Mouse (Mus musculus) monocyte, adult 5-6 weeks (primary cell): ENCODE data around the gene Edrf1. TPM values are rescaled to one million over a fixed set of nuclear protein-coding genes. Genes with fewer than 3 reads are reported as not detected.
A peak's percentile ranks its signal among the peaks of the same experiment; 100 is the strongest.

ENCODE experiments used
- ATAC-seq: fragments of 153-309, 156-312 bp; replicated peaks from 2 replicates; pipeline ENCODE4 v1.8.0; 2017; ENCODE audit warnings: mild to moderate bottlenecking; ENCODE audit not compliant: low TSS enrichment, insufficient number of reproducible peaks, severe bottlenecking, poor library complexity, low FRiP score
- total RNA-seq: library from RNA; stranded (forward); fragments of 200-1000, 200-491, 200-594 nt; gene quantifications from 3 replicates; pipeline ENCODE4 v1.2.3, GENCODE M21; 2017

Edrf1 gene
- total RNA-seq, result 37.3 to 59.4 TPM (median 39.0 TPM) in 3 replicates

DNA sequence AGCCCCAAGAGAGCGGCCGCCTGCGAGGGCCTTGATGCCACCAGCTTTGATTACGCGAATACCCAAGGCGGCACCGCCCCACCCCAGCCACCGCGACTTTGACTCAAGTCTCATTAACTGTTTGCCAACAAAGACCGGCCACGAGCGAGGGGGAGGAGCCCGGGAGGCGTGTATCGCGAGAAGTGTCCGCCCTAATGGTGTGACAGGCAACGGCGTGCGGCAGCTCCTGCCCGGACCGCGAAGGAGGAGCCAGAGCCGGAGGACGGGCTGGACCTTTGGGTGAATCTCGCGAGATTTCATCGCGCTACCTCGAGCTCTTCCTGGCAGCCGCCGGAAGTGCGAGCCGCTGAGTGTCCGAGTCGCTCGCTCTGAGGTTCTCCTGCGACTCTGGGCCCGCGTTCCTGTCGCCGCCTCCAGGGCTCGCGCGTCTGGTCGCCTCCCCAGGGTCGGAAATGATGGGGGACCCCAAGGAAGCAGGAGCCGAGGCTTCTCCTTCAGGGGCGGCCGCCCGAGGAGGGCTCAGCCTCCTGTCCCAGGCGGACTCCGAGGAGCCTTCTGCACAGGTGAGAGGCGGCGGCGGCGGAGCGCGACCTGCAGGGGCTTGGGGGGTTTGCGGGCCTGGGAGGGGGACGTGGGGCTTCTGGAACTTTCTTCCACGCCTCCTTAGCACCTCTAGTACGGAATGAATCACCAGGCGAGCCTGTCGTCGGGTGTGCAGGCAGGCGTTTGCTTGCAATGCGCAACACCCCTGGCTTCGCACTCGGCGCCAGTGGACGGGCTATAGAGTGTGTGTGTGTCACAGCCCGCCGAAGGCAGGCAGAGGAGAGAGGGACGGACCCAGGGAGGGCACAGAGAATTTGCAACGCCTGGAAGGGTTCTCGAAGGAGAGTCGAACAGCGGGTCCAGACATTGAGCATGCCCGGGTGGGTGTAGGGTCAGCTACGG lies at the start of gene Edrf1:
Gene Edrf1, plus strand, starts transcription at position 183 of the 945 bp plus-strand sequence.
- peak; percentile 95 for ATAC-seq

DNA sequence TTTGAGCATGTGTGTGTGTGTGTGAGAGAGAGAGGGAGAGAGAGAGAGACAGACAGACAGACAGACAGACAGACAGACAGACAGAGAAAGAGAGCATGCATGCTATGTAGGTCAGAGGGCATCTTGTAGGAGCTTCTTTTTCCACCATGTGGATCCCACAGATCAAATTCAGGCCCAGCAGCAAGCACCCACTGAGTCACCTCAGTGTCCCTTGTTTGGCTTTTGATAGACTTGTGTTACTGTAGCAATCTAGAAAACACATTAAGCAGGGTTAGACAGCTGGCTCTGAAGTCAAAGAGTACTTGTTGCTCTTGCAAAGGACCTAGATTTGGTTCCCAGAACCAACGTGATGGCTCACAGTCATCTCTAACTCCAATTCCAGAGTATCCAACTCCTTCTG lies 45.6 kb upstream of the Edrf1 start:
- ATAC-seq, result no peak

DNA sequence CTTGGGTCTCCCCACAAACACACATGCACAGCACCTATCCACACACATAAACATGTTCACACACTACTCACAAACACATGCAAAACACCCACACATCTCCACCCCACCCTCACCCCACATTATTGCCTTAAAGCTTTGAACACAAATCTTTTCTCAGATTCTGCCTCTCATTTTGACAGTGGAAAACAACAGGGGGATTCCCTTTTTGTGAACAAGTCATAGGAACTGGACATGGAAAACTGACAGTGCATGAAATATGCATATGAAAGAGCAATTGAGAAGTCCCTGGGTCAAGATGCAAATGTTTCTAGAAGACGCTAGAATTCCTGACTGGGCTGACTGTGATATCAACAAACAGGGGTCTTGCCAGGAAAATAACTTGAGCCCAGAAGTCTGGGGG lies 36.8 kb upstream of the Edrf1 start:
- no peak for ATAC-seq

DNA sequence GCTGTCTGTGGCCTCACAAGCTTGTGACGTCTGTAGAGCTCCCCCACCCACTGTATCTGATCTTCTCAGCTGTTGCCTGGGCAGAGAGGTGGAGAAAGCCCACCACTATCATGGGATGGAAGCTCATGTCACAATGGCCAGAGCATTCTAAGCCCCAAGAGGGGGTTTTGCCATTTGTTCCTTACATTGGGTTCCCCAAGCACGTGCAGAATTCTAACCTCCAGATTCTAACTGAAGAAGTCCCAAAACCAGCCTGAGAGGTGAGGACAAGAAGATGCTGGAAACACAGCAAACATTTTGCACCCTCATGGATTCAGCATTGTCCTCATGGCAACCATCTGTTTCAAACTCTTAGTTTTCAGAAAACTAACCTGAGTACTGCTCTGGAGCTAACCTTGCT lies 35.3 kb upstream of the Edrf1 start, which contains the start of gene Tex36:
Gene Tex36, minus strand, starts transcription at position 101 of the 400 bp plus-strand sequence.
- ATAC-seq, result no peak

DNA sequence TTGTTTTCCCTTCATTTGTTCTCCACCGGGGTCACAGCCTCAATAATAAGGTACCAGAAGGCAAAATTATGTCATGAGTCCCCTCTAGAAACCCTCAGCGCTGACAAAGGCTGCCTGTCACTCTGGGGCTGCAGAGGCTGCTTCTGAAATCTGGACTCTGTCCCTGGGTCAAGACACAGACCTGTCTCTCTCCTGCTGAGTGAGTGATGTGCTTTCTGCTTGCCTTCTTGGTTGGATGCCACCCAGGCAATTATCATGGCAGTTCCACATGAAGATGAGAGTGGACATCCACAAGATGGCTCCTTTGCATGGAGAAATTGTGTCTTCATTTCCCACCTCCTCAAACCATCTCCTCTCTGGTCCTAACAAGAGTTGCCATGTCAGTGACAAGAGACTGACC lies 34.2 kb upstream of the Edrf1 start:
- no peak for ATAC-seq

DNA sequence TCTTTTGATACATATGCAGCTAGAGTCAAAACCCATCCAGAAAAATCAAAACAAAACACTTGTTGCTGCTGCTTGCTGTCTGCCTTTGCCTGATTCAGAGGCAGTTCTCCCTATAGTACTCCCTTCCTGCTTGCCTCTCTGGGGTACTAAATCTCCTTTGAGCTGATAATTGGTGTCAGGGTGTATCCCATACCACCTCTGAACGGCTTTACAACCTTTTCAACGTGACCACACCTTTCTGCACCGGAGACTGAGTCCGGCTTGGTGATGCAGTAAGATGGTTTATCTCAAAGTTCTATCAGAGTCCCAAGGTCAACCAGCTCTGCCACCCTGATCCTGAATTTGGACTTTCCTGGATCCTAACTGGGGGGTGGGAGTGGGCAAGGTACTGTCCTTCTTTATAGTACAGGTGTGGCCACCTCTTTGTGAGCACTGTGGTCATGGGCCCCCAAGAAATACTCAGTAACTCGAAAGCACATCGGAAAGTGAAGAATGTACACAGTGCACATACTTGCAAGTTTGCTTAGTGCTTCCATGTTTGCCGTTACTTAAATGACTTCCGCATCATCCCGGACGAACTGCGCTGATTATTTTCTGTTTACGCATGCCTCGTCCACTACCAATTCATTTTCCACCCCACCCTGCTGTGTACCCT lies 32.8 kb upstream of the Edrf1 start:
- no peak for ATAC-seq

DNA sequence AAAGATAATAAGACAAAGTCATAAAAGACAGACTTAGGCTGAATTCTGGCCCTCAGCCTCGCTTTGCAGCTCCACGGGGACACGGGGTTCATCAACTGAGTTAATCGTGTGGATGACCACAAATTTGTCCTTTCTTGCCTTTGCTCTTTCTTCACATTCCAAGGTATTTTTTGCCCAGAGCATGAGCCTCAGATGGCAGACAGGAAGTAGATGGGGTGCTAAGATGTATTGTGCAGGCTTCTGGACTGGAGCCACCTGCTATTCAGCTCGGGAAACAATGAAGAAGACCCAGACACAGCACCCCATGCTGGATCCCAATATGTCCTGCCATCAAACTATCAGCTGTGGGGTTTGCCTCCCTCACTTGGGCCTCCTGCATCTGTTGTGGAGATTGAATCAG lies 30.0 kb upstream of the Edrf1 start:
- no peak for ATAC-seq

DNA sequence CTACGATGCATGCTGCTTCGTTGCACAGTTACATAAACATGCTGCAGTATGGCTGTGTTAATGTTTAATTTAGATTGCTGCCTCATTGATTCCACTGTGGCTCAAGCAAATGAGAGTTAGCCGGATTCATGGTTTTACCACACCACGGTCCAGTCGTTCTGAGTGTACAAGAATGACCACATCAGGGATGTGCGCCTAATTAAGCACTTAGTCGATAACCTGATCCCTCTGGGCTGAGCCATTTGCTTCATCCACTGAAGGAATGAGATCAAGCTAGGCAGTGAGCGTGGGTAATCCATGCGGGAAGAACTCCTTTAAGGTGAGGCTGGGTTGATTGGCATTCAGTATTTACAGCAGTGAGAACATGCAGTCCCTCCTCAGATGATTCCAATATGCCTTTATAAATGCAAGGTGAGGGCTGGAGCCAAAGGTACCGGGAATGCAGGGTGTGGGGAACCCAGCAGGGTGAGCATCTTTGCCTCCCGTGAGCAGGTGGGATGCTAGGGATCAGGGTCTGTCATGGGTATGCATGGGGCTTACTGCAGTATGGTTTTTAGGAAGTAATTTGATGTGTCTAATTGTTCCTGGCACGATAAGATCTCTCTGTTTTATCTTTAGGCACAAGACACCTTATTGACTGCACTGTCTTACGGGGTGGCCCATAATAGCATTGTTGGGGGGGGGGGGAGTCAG lies 29.3 kb upstream of the Edrf1 start:
- ATAC-seq, result no peak

DNA sequence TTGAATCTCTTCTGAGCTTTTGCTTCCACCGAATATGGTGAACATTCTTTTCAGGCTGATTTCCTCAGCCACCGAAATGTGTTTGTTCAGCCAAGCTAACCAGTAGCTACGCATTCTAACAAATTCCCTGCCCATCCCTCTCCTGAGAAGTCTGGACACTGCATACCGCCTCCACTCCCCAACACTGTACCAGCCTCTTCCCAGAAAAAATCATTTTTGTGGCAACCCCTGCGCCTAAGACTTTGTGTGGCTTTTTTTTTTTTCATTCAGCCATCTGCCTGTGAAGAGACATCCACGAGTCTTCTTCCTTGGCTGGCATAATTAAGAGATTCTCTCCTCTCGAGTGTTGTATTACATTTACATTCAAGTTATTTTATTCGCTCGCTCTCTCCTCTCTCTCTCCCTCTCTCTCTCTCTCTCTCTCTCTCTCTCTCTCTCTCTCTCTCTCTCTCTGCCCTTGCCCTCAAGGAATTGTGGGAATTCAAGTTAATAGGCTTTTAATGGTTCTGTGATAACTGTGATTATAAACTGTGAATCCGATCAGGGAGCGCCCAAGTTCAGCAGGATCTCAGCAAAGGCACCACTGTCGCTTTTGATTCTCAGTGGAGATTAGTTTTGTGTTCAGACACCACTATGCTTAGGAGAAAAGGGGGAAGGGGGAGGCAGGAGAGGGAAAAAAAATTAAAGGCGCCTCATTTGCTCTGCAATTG lies 28.6 kb upstream of the Edrf1 start:
- ATAC-seq, result no peak

DNA sequence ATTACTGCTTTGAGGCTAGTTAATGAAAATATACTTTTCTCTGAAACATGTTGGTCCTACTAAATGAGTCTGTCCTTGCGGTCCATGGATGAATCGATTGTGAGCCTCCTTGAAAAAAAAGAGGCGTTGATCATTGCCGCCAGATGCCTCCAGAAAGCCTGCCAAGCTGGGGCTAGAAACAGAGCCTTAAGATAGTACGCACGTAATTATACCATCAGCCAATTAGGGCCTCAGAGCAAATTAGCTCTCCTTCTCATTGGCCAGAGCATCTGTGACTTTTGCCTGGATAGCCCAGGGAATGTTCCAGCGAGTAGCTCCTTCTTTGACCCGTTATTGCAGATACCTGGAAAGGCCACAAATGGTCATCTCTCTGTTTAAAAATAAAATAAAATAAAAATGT lies 27.8 kb upstream of the Edrf1 start:
- no peak for ATAC-seq

DNA sequence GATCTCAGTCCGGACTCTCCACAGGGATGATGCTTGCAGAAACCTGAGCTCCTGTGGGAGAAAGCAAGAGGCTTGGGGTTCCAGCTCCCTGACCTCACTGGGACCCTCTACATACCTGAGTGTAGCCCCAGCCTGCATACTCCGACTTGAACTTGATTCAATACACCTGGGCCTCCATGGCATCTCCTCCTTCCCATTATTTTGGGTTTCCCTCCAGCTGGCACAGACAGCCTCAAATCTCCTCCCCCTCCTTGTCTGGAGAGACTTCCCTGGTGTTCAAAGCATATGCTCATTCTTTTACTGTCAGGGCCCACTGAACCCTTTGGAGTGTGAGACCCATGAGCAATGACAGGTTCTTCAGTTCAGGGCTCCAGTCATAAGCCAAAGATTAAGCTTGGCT lies 24.4 kb upstream of the Edrf1 start:
- ATAC-seq, result no peak

DNA sequence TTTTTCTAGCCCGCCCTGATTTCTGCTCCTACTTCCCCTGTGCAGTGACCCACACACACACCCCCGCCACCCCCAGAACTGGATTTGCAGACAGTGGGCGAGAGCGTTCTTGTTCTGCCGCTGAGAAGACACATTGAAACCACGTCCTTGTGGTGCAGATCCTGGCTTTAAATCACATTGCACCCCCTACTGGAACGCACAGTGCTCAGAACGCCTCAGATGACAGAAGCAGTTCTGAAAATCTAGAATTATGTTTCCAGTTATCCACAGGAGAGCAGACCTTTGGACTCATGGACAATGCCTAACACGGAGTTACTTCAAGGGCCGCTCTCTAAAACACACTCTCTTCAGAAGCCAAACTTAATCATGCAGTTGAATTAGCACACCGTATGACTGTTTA lies 16.6 kb upstream of the Edrf1 start:
- no peak for ATAC-seq

DNA sequence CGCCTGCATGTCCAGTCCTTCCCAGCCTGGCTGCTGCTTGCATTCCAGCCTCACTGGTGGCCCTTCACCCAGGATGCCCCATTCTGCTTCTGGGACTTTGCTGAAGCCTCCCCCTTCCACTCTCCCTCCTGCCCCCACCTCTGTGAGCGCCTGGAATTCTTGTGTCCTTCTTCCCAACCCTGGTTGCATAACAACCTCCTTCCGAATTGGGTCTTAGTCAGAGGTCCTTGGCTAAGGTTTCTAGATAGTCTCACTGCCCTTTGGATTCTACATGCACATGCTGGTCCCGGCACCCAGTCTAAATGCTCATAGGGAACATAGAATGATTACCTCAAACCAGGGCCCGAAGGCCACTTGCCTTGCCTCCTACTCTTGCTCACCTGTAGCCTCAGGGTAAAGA lies 14.1 kb upstream of the Edrf1 start:
- ATAC-seq, result no peak

DNA sequence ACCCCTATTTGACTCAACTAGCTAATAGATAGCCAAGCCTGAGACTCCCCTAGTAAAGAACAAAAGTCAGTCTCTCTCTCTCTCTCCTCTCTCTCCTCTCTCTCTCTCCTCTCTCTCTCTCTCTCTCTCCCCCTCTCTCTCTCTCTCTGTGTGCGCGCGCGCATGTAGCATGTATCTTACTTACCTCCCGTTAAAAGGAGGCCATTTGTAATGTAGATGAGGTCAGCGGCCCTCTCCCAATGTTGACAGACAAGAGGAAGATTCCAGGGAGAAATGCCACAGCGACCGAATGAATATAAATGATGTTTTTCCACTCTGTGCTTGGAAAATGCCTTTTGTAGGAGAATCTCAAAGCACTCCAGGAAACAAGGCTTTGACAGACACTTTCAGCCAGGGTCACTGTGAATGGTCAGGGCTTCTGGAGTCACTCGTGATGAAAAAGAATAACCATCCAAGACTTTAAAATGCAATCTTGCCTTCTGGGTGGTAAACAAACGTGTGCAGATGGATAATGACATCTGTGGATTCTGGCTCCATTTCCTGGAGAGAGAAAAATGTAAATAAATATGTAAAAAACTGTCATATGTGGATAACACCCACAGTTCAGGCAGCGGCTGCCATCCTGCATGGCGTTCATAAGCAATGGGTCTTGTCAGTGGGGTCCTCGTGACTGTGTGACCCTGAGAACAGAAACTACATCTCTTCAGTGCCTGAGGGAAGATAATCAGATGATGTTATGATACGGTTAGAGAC lies 10.0 kb upstream of the Edrf1 start:
- ATAC-seq, result no peak

DNA sequence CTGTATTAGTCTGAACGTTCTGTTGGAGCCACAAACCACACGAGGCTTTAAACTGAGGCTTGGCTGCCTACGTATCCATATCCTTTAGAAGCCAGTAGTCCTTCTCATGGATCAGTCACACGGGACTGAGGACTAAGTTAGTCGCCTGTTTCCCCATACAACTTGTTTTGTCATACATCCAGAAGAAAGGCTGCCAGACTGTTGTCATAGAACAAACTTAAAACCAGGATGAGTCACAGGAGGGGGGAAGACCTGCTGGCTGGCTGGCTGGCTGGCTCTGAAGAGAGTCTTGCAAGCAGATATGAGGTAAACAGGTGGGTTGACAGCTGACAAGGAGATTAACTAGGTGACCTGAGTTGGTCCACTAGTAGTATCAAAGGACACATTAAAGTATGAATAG lies 6.5 kb upstream of the Edrf1 start:
- ATAC-seq, result no peak

DNA sequence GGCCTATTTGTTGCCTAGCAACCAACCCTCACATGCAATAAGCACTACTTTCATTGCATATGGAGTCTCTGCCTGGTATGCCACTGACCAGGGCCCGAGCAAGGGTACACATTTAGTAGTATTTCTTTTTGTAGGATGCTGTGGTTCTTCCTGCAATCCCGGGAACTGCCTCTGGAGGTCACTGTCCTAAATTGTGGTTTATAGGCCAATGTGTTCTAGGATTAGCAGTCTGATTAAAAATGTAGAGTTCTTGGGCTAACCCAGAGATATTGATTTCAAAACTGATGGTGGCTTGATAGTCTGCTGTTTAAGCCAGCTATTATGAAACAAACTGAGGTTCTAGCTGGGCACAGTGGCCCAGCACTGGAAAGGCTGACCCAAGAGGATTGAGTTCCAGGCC lies 4.9 kb upstream of the Edrf1 start:
- ATAC-seq, result no peak

DNA sequence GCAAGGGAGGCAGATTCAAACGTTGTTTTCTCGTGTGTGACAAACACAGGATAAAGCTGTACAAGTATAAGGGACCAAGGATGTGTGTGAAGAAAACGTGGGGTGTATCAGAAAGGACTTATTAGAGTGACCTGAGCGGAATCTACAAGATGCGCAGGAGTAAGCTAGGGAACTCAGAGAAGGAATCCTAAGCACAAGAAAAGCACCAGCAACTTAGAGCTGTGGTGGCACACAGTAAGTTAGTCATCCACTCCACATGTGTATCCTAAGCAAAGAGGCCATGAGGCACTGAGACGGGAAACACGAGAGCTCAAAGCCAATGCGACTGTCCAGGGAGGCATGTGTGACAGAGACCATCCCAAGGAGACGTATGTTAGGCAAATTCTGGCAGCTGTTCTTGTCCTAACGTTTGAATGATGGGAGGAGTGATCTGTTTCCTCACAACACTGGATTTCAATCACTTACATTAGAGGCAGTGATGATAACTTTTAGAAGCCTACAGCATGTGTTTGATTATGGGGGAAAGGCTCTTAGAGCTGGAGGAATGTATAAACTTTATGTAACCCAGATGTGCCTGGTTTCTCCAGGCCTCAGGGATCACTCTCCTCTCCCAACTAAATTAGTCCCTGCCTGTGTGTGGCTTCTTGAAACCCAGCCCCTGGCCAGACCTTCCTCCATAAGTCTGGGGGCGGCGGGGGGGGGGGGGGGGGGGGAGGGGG lies 2.3 kb upstream of the Edrf1 start:
- no peak for ATAC-seq
